Mouse (Mus musculus) right cerebral cortex, adult 2 months (tissue): ENCODE data around the gene Dlk1.
"Not testable (repeated sequence)": the region's sequence is repeated elsewhere in the genome, so short reads cannot be mapped to it uniquely, and the experiment has no call there.

ENCODE experiments used
- DNase-seq, 2 experiments: peaks; one replicate each; pipeline ENCODE4 v3.0.0; 2021 to 2022; ENCODE audit warnings: low spot score in 2 of 2

Gene Dlk1

DNA sequence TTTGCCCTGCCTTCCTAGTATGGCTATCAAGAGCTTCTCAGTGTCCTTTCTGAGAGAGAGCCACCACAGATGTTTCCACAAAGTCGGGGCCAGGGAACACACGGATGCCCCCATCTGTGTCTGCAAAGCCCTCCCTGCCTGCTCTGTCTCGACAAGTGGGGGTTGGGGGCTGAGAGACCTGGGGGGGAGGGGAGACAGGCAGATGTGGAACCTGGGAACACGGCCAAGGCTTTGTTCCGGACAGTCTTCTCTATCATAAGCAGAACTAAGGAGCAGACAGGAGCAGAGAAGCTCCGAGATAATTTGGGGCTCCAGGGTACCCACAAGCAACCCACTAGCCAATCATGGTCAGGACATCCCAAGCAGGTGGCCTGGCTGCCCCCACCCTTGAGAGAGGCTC, 12.6 kb upstream of the Dlk1 start:
- no peak for DNase-seq

DNA sequence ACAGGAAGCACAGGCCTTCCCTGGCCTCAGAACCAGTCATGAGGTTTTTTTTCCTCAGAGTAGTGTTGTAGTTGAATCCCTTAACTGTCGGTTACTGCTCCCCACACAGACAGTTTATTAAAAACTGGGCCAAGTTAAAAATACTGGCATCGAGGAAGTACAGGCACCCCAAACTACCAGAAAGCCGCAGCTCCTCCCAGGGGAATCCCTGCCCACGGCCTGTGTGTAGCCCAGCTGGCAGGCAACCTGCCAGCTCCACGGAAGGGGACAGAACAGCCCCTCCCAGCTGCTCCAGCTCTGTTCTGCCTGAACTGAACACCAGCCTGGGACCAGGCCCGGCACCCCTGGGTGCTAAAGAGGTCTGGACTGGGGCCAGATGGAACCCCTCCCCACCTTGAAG, 11.3 kb upstream of the Dlk1 start:
- peak; percentile 47 to 71 for DNase-seq

- DNase-seq: no peak
These were observed 10.5 kb upstream of the Dlk1 start for GRCm38 (mm10) chr12:109442115-109442514.

GRCm38 (mm10) chr12:109443276-109443675, 9.3 kb upstream of the Dlk1 start:
- peak; percentile 29 to 37 for DNase-seq

- no peak for DNase-seq
These were observed 7.6 kb upstream of the Dlk1 start for GRCm38 (mm10) chr12:109444999-109445398.

- peak in 1 of 2 experiments; percentile 28 for DNase-seq
These were observed 7.0 kb upstream of the Dlk1 start for GRCm38 (mm10) chr12:109445499-109446235.

GRCm38 (mm10) chr12:109446236-109446941, 6.2 kb upstream of the Dlk1 start:
- no peak for DNase-seq

DNA sequence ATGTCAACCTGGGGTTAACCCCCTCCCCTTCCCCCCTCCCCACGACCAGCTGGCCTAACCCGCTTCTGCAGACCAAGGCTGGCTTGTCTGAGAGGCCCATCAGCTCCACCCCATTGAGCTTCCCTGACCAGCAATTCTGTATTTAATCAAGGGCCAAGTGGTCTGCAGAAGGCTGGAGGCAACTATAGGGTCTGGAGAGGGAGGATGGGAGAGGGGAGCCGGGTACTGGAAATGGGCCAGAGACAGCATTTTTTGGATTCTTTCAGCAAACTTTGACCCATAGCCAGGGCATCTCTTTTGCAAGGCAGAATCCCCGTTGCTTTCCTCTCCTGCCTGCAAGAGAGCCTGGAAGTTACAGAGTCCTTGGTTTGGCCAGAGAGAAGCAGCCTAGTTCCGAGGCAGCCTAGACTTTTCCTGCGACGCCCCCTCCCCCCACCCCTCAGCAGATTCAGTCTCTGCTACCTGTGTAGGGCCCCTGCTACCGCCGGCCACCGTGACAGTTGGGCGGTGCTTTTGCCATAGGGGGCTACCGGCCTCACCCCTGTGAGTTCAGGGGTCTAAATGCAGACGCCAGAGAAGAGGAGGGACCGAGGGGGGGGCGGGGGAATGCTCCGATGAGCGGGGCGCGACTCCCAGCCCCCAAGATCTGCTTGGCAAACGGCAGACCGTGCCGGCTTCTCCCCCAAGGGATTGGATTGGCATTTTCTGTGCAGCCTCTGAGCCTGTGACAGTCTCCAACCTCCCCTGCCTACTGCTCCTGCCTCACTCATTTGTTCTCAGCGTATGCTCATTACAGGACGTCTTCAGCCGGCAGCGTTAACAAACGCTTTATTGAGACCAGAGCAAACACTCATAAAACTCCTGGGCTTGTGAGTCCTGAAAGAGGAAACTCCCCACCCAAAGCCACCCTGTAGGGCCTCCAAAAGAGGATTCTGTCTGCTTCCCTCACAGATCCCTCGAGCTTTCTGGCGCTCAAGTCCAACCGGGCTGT, 2.9 kb upstream of the Dlk1 start:
- DNase-seq: no peak

DNA sequence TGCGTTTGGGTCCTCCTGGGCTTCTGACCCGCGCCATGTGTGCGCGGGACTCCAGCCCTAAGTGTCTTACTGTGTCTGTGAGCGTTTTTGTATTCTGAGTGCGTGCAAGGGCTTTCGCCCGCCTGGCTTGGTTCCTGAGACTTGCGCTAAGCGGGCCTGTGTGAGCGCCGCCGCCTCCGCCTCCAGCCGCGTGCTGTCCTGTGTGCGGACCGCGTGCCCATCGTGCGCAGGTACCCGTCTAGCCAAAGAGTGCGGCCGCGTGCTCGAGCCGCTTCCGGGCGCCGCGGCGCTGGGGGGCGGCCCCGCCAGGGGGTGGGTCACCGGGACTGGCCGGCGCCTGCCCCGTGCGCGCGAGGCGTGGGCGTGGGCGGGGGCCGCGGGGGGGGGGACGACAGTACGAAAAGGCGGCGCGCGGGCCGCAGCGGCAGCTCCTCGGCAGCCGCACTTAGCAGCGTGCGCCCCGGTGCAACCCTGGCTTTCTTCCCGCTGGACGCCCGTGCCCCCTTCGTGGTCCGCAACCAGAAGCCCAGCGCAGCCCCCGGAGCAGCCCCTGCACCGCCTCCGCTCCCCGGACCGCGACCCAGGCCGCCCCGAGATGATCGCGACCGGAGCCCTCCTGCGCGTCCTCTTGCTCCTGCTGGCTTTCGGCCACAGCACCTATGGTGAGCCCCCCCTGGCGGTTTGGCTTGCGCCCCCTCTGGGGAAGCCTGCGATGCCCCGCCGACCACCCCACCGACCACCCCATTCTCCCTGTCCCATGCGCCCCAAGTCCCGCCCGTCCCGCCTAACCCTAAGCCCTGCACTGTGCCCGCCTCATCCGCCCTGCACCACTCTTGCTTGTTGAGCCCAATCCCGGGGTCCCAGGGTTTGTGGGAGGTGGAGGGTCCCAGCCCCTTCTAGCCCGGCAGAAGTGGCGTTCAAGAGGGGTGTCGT, 708 bp downstream of the Dlk1 start:
- DNase-seq: peak in 1 of 2 experiments; percentile 21

GRCm38 (mm10) chr12:109454137-109454536, 1.5 kb downstream of the Dlk1 start:
- DNase-seq: no peak

DNA sequence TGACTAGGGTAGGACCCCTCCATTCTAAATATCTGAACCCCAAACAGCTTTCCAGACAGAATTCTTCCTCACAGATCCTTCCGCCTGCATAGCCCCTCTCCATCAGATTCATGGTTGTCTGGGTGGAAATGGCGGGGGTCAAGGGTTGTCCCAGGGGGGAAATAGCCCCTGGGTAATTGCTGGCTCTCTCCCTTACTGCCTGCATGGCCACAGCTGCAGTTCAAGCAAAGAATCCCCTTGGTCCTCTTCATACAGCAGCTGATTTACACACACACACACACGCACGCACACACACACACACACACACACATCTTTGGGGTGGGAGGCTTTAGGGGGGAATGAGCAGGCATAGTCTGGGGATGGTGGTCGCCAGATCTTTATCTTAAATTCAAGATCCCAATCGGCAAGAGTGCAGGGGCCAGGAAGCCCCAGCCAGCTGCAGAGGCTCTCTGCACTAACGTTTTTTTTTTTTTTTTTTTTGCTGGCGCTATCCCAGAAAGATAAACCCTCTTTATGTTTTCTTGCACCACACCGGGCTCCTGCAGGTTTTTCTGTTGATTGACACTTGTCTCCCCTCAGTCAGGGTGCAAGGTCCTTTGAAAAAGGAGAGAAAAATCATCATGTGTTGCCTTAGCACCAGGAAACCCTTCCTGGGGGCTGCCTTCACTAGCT, 4.0 kb downstream of the Dlk1 start:
- DNase-seq: no peak

DNA sequence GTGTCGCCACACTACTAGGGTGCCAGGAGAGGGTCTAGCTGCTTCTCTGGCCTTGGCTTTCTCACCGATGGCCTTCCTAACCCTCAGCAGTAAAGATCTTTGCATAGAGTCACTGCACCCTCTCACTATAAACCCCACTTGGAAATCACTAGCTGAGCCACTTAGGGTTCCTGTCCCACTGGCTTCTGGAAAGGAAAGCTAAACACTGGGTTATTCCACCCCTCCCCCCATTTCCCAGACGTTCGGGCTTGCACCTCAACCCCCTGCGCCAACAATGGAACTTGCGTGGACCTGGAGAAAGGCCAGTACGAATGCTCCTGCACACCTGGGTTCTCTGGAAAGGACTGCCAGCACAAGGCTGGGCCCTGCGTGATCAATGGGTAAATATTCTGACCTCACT, 5.2 kb downstream of the Dlk1 start:
- no peak for DNase-seq

- DNase-seq: no peak
These were observed 6.3 kb downstream of the Dlk1 start for GRCm38 (mm10) chr12:109458896-109459295.

- DNase-seq: no peak
These were observed 7.1 kb downstream of the Dlk1 start for GRCm38 (mm10) chr12:109459481-109460401.

- no peak for DNase-seq
These were observed 10.0 kb downstream of the Dlk1 start for GRCm38 (mm10) chr12:109462594-109462993.

DNA sequence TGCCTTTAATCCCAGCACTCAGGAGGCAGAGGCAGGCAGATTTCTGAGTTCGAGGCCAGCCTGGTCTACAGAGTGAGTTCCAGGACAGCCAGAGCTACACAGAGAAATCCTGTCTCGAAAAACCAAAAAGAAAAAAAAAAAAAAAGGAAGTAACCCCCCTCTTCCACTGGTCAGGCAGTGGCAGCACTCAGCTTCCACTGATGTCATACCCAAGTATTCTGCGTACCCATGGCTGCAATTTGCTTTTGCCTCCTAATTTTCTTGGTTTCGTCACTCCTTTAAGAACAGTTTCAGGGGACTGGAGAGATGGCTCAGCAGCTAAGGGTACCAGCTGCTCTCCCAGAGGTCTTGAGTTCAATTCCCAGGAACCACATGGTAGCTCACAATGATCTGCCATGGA, 14.8 kb downstream of the Dlk1 start:
- not testable (repeated sequence) for DNase-seq

DNA sequence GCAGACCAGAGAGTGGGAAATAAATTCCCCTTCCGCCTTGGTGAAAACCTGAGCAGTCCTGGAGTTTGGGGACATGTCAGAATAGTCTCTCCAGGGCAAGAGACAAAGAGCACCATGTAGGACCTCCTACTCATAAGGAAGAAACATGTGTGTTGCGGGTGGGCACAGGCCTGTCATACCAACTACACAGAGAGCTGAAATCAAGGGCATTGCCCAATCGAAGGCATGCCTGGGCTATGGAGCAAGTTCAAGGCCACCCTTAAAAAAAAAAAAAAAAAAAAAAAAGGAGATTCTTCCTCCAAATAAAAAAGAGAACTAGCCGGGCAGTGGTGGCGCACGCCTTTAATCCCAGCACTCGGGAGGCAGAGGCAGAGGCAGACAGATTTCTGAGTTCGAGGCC, 17.2 kb downstream of the Dlk1 start:
- DNase-seq: no peak

DNA sequence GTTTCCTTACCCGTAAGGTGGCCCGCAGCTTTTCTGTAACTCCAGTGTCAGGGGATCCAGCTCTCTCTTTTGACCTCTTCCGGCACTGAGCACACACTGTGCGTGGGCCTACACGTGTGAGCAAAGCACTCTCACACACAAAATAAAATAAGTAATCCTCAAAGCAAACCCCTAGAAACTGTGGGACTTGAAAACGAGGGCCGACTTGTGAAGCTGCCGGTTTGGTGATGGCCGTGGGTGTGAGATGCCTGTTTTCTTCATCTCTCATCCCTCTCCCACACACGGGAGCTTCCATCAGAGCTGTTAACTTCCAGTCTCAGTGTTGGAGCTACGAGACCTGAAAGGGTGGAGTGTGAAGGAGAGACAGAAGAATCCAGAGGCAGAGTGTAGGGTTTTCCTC, 20.0 kb downstream of the Dlk1 start:
- DNase-seq: peak; percentile 60 to 62

DNA sequence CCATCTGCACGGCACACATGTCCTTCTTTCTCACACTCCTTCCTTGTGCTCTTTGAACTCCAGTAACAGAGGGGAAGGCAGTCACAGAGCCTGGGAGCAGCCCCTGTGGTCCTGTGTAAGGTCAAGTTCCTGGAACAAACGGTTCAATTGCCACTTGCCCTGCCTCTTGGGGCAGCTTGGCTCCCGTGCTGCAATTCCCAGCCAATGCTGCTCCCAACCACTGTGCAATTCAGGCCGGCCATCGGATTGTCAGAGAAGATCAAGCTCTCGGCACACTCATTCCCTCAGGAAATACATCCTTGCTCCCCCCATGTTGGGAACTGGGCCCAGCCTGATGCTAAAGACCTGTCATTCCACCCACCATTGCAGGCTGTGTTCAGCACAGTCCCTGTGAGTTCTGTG, 21.0 kb downstream of the Dlk1 start:
- DNase-seq: peak; percentile 35 to 36
